Mouse (Mus musculus) cerebellum, adult 8-10 months (tissue): ENCODE data around the gene Cenps.
"Not testable (repeated sequence)": the region's sequence is repeated elsewhere in the genome, so short reads cannot be mapped to it uniquely, and the experiment has no call there.

Source experiments
- DNase-seq: peaks from one replicate; pipeline ENCODE4 v3.0.0; 2022

Gene Cenps

GRCm38 (mm10) chr4:149103875-149104561, 33.4 kb downstream of the Cenps start, which contains the start of gene Dffa:
TSS of gene Dffa (plus strand) at chr4:149104146.
- DNase-seq, result peak; percentile 89

GRCm38 (mm10) chr4:149101456-149101855, 36.0 kb downstream of the Cenps start:
- no peak for DNase-seq

- not testable (repeated sequence) for DNase-seq
Observed at GRCm38 (mm10) chr4:149100449-149100848, 37.0 kb downstream of the Cenps start.

GRCm38 (mm10) chr4:149099369-149100017, 37.9 kb downstream of the Cenps start, which contains the start of gene Pex14:
TSS of gene Pex14 (minus strand) at chr4:149099876.
- DNase-seq, result peak; percentile 87

- DNase-seq, result no peak
Observed at GRCm38 (mm10) chr4:149098571-149098970, 38.9 kb downstream of the Cenps start.

- no peak for DNase-seq
Observed at GRCm38 (mm10) chr4:149097956-149098355, 39.5 kb downstream of the Cenps start.

GRCm38 (mm10) chr4:149091364-149091763, 46.1 kb downstream of the Cenps start:
- no peak for DNase-seq

- DNase-seq, result no peak
Observed at GRCm38 (mm10) chr4:149085381-149085780, 52.0 kb downstream of the Cenps start.

- DNase-seq, result peak; percentile 81
Observed at GRCm38 (mm10) chr4:149081528-149081927, 55.9 kb downstream of the Cenps start.

GRCm38 (mm10) chr4:149080111-149080510, 57.3 kb downstream of the Cenps start:
- no peak for DNase-seq

- no peak for DNase-seq
Observed at GRCm38 (mm10) chr4:149079629-149080028, 57.8 kb downstream of the Cenps start.

GRCm38 (mm10) chr4:149078261-149078660, 59.2 kb downstream of the Cenps start:
- no peak for DNase-seq
